In the genomic region with DNA sequence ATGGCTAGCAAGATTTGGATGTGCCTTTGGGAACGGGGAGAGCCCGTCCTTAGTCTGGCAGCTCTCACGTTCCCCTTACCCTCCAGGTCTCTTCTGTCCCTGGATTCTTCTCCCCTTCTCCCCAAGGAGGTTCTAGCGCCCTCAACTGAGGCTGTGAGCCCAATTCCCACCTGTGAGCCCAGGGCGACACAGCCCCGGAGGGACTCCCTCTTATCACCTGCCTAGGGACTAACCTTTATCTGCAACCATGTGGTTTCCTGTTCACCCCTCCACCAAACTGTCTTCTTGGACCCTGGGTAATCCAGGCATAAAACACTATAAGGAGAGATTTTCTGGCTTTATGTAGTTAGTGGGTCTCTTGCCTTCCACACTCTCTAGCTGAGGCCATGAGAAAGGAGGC, we compare ENCODE assay signal across 25 mouse cellular contexts. TPM values are rescaled to one million over a fixed set of nuclear protein-coding genes. Genes with fewer than 3 reads are reported as not detected.
DNase-seq lines count a peak whose midpoint lies in the region; ATAC-seq and TF ChIP-seq lines count a peak whose summit lies in the region.
"Had no signal": no experiment of that assay in that cellular context is flagged by ENCODE, and none has a peak within 500 bp of the region (broad histone marks: within the 10 kb centered on the region; RNA-seq: fewer than 3 reads in every experiment).

No protein-coding gene starts in this region.

- no peaks in the 10 kb centered on the region for H3K27me3 ChIP-seq in stomach, embryonic 15.5 days (replicated peaks)
- H3K27me3 ChIP-seq in stomach, postnatal 0 days (ENCODE audit: control insufficient read depth, insufficient read depth, low read length): no peaks in the 10 kb centered on the region
- no peaks in the 10 kb centered on the region for H3K27me3 ChIP-seq in liver, embryonic 16.5 days (ENCODE audit: control insufficient read depth, insufficient read depth, low read depth, low read length)
- H3K27me3 ChIP-seq: embryonic facial prominence, embryonic 12.5 days; forebrain, embryonic 15.5 days; limb, embryonic 13.5 days; lung, embryonic 15.5 days; midbrain, embryonic 15.5 days; neural tube, embryonic 12.5 days had no signal

- no peaks in the 10 kb centered on the region for H3K9me3 ChIP-seq in stomach, embryonic 15.5 days
- no peaks in the 10 kb centered on the region for H3K9me3 ChIP-seq in stomach, postnatal 0 days (ENCODE audit: control insufficient read depth, low read length)
- no peaks in the 10 kb centered on the region for H3K9me3 ChIP-seq in liver, embryonic 16.5 days (replicated peaks; ENCODE audit: control insufficient read depth, low read length)
- H3K9me3 ChIP-seq: embryonic facial prominence, embryonic 12.5 days; forebrain, embryonic 15.5 days; hindbrain, embryonic 12.5 days; limb, embryonic 13.5 days; lung, embryonic 15.5 days; midbrain, embryonic 15.5 days; neural tube, embryonic 12.5 days had no signal

- no peaks in the 10 kb centered on the region for H3K36me3 ChIP-seq in stomach, embryonic 15.5 days
- H3K36me3 ChIP-seq in stomach, postnatal 0 days (ENCODE audit: control insufficient read depth, insufficient read depth, low read length): no peaks in the 10 kb centered on the region
- H3K36me3 ChIP-seq in liver, embryonic 16.5 days (ENCODE audit: control insufficient read depth, insufficient read depth): no peaks in the 10 kb centered on the region
- H3K36me3 ChIP-seq: embryonic facial prominence, embryonic 12.5 days; forebrain, embryonic 15.5 days; hindbrain, embryonic 12.5 days; limb, embryonic 13.5 days; lung, embryonic 15.5 days; midbrain, embryonic 15.5 days; neural tube, embryonic 12.5 days had no signal

- ATAC-seq in stomach, embryonic 15.5 days (ENCODE audit: insufficient read depth, low FRiP score, low read depth): peak; percentile 67; the same call in 1 of the 2 replicates
- no peak for ATAC-seq in stomach, postnatal 0 days (ENCODE audit: low FRiP score, low TSS enrichment)
- peak; percentile 66 for ATAC-seq in liver, embryonic 16.5 days (ENCODE audit: low read depth)
- ATAC-seq: CD4-positive, CD25-positive, alpha-beta regulatory T cell, adult 4 months; forebrain, embryonic 15.5 days; midbrain, embryonic 15.5 days had no signal

- H3K4me1 ChIP-seq in stomach, embryonic 15.5 days: 0 out of 2 replicates have a peak, but pooled peaks cover 2% of the 10 kb centered on the region
- no peaks in the 10 kb centered on the region for H3K4me1 ChIP-seq in stomach, postnatal 0 days (replicated peaks; ENCODE audit: control insufficient read depth, insufficient read depth)
- H3K4me1 ChIP-seq in liver, embryonic 16.5 days (ENCODE audit: control insufficient read depth, low read depth, low read length): peaks cover 68% of the 10 kb centered on the region
- H3K4me1 ChIP-seq: embryonic facial prominence, embryonic 12.5 days; hindbrain, embryonic 12.5 days; limb, embryonic 13.5 days; neural tube, embryonic 12.5 days had no signal

- TF ChIP-seq EP300 in stomach, postnatal 0 days (optimal IDR thresholded peaks at IDR 0.05): no peak

- WGBS in stomach, embryonic 15.5 days: 66% methylated on average over 6 of the region's 6 CpGs
- WGBS in stomach, postnatal 0 days: 54% methylated on average over 6 of the region's 6 CpGs
- 21% methylated on average over 6 of the region's 6 CpGs for WGBS in liver, embryonic 16.5 days (ENCODE audit: insufficient replicate concordance)

- no peak overlapping the region for H3K4me3 ChIP-seq in stomach, embryonic 15.5 days (replicated peaks)
- H3K4me3 ChIP-seq in stomach, postnatal 0 days (ENCODE audit: low read depth, low read length): no peak overlapping the region
- H3K4me3 ChIP-seq in liver, embryonic 16.5 days (ENCODE audit: low read depth, low read length): peak overlapping the region; percentile 62
- no peak overlapping the region for H3K4me3 ChIP-seq in left cerebral cortex, adult 2 months
- H3K4me3 ChIP-seq: embryonic facial prominence, embryonic 12.5 days; forebrain, embryonic 15.5 days; hindbrain, embryonic 12.5 days; limb, embryonic 13.5 days; lung, embryonic 15.5 days; midbrain, embryonic 15.5 days; neural tube, embryonic 12.5 days had no signal

- TF ChIP-seq CTCF in stomach, postnatal 0 days (IDR thresholded peaks at IDR 0.05; ENCODE audit: low read depth): no peak
- no peak for TF ChIP-seq CTCF in left cerebral cortex, adult 2 months (IDR thresholded peaks at IDR 0.05)

- no peak for DNase-seq in stomach, postnatal 0 days (ENCODE audit: low spot score)
- DNase-seq in liver: peak; percentile 84
- DNase-seq in adrenal gland, adult (ENCODE audit: inconsistent age in 2 of 2, low spot score in 1 of 2): no peak
- no peak for DNase-seq in left cerebral cortex, adult 2 months (ENCODE audit: extremely low spot score in 1 of 2, low spot score in 2 of 2)
- no peak for DNase-seq in right cerebral cortex, adult 18-20 months
- DNase-seq: adrenal gland, postnatal 36 days; cerebellum, adult 18-20 months; cerebellum, postnatal 14 days; gastrocnemius, postnatal 25 days; kidney, adult 18-20 months; lung, postnatal 36 days; right cerebral cortex, postnatal 25 days; thymus, adult 2 months; thymus, postnatal 4 days had no signal

- H3K27ac ChIP-seq in stomach, embryonic 15.5 days: no peak overlapping the region
- no peak overlapping the region for H3K27ac ChIP-seq in stomach, postnatal 0 days (replicated peaks)
- peak overlapping the region; percentile 95 for H3K27ac ChIP-seq in liver, embryonic 16.5 days (ENCODE audit: low read length)
- H3K27ac ChIP-seq in left cerebral cortex, adult 2 months: no peak overlapping the region
- H3K27ac ChIP-seq: embryonic facial prominence, embryonic 12.5 days; forebrain, embryonic 15.5 days; hindbrain, embryonic 12.5 days; kidney, postnatal 0 days; limb, embryonic 13.5 days; lung, embryonic 15.5 days; midbrain, embryonic 15.5 days; neural tube, embryonic 12.5 days had no signal

- no peak overlapping the region for H3K4me2 ChIP-seq in stomach, embryonic 15.5 days
- no peak overlapping the region for H3K4me2 ChIP-seq in stomach, postnatal 0 days (replicated peaks; ENCODE audit: low read depth)
- peak overlapping the region; percentile 78 for H3K4me2 ChIP-seq in liver, embryonic 16.5 days (ENCODE audit: low read depth, low read length)
- H3K4me2 ChIP-seq: embryonic facial prominence, embryonic 12.5 days; forebrain, embryonic 15.5 days; hindbrain, embryonic 12.5 days; limb, embryonic 13.5 days; lung, embryonic 15.5 days; midbrain, embryonic 15.5 days; neural tube, embryonic 12.5 days had no signal

- H3K9ac ChIP-seq in stomach, embryonic 15.5 days: no peak overlapping the region
- no peak overlapping the region for H3K9ac ChIP-seq in stomach, postnatal 0 days (ENCODE audit: low read length)
- peak overlapping the region; percentile 72 for H3K9ac ChIP-seq in liver, embryonic 16.5 days (ENCODE audit: low read depth, low read length)
- H3K9ac ChIP-seq: embryonic facial prominence, embryonic 12.5 days; forebrain, embryonic 15.5 days; hindbrain, embryonic 12.5 days; limb, embryonic 13.5 days; lung, embryonic 15.5 days; midbrain, embryonic 15.5 days; neural tube, embryonic 12.5 days had no signal

- intact Hi-C loops in left cerebral cortex, adult 2 months (cut with DNase I): no loop called here

RNA-seq across cellular contexts. Expression of gene Odc1, which starts 5.6 kb away (rescaled TPM):
- polyA plus RNA-seq in stomach, embryonic 15.5 days (2015; fragmentation: Nextera tagmentation; extraction: Ambion mirVana): 201 and 209 TPM in 2 replicates
- polyA plus RNA-seq in stomach, postnatal 0 days (2015; fragmentation: Nextera tagmentation; extraction: Ambion mirVana): 67.7 and 70.4 TPM in 2 replicates
- polyA plus RNA-seq in liver, embryonic 16.5 days (2015; fragmentation: Nextera tagmentation; extraction: Ambion mirVana): 301 and 303 TPM in 2 replicates
- 10 to 100 TPM; 67.2 to 68.6 TPM for total RNA-seq in left cerebral cortex, adult 2 months (2021)
